Mouse (Mus musculus): ENCODE data around the gene Pdgfb. TPM values are rescaled to one million over a fixed set of nuclear protein-coding genes. Genes with fewer than 3 reads are reported as not detected.

Pdgfb gene
- polyA plus RNA-seq, 1 experiment from 2014 or later = 1.8 TPM

GRCm38 (mm10) chr15:79961366-79961921 is 53.3 kb downstream of the Pdgfb start:
- no peaks in the 10 kb centered on the region for H3K9me3 ChIP-seq
- no peak for DNase-seq (ENCODE audit: extremely low spot score, low spot score)

GRCm38 (mm10) chr15:79958418-79958817 is 56.4 kb downstream of the Pdgfb start:
- Histone ChIP-seq H3K9me3 (no peaks in the 10 kb centered on the region), H3K36me3 (replicated peaks) (no peaks in the 10 kb centered on the region), H3K27me3 (ENCODE audit: poor library complexity, severe bottlenecking) (no peaks in the 10 kb centered on the region), H3K27ac (no peak overlapping the region), H3K4me1 (peaks cover 25% of the 10 kb centered on the region), H3K4me3 (no peak overlapping the region)
- no peak for DNase-seq (ENCODE audit: extremely low spot score, low spot score)
- WGBS = 67% methylated on average over 3 of the region's 3 CpGs

More at GRCm38 (mm10) chr15:79961366-79961921, 53.3 kb downstream of the Pdgfb start:
- Histone ChIP-seq H3K27me3 (ENCODE audit: poor library complexity, severe bottlenecking) (no peaks in the 10 kb centered on the region), H3K4me3 (no peak overlapping the region), H3K27ac (no peak overlapping the region), H3K36me3 (replicated peaks) (no peaks in the 10 kb centered on the region), H3K4me1 (peaks cover 24% of the 10 kb centered on the region)
- 65% methylated on average over 9 of the region's 9 CpGs for WGBS

- 0 out of 2 replicates have a peak, but pooled peaks cover 8% of the 10 kb centered on the region for H3K27me3 ChIP-seq (ENCODE audit: poor library complexity, severe bottlenecking)
- H3K27ac ChIP-seq = no peak overlapping the region
- DNase-seq (ENCODE audit: extremely low spot score, low spot score) = no peak
- no peaks in the 10 kb centered on the region for H3K36me3 ChIP-seq (replicated peaks)
- H3K4me3 ChIP-seq = no peak overlapping the region
- H3K4me1 ChIP-seq = peaks cover 31% of the 10 kb centered on the region
- H3K9me3 ChIP-seq = no peaks in the 10 kb centered on the region
- WGBS = 91% methylated on average over 8 of the region's 8 CpGs
Measured at GRCm38 (mm10) chr15:79956559-79956958, 58.2 kb downstream of the Pdgfb start.

- 68% methylated on average over 7 of the region's 7 CpGs for WGBS
- peaks cover 46% of the 10 kb centered on the region for H3K4me1 ChIP-seq
- H3K9me3 ChIP-seq = no peaks in the 10 kb centered on the region
- 0 out of 2 replicates have a peak, but pooled peaks cover 18% of the 10 kb centered on the region for H3K27me3 ChIP-seq (ENCODE audit: poor library complexity, severe bottlenecking)
- no peak overlapping the region for H3K4me3 ChIP-seq
- no peaks in the 10 kb centered on the region for H3K36me3 ChIP-seq (replicated peaks)
- 0 out of 2 replicates have a peak overlapping the region, but pooled peaks have one; percentile 25 for H3K27ac ChIP-seq
- DNase-seq (ENCODE audit: extremely low spot score, low spot score) = no peak
Measured at GRCm38 (mm10) chr15:79953470-79953869, 61.3 kb downstream of the Pdgfb start.

GRCm38 (mm10) chr15:79952504-79953231 is 62.1 kb downstream of the Pdgfb start:
- Histone ChIP-seq H3K4me1 (peaks cover 46% of the 10 kb centered on the region), H3K27ac (peak overlapping the region; percentile 82), H3K27me3 (ENCODE audit: poor library complexity, severe bottlenecking) (0 out of 2 replicates have a peak, but pooled peaks cover 18% of the 10 kb centered on the region), H3K4me3 (no peak overlapping the region), H3K36me3 (replicated peaks) (no peaks in the 10 kb centered on the region), H3K9me3 (no peaks in the 10 kb centered on the region)
- no peak for DNase-seq (ENCODE audit: extremely low spot score, low spot score)
- WGBS = 62% methylated on average over 11 of the region's 11 CpGs

GRCm38 (mm10) chr15:79951730-79952503 is 62.9 kb downstream of the Pdgfb start:
- Histone ChIP-seq H3K4me1 (peaks cover 46% of the 10 kb centered on the region), H3K27me3 (ENCODE audit: poor library complexity, severe bottlenecking) (0 out of 2 replicates have a peak, but pooled peaks cover 18% of the 10 kb centered on the region), H3K9me3 (no peaks in the 10 kb centered on the region), H3K27ac (peak overlapping the region; percentile 82), H3K36me3 (replicated peaks) (no peaks in the 10 kb centered on the region), H3K4me3 (no peak overlapping the region)
- DNase-seq (ENCODE audit: extremely low spot score, low spot score) = no peak
- WGBS = 56% methylated on average over 14 of the region's 14 CpGs

- Histone ChIP-seq H3K27me3 (ENCODE audit: poor library complexity, severe bottlenecking) (0 out of 2 replicates have a peak, but pooled peaks cover 18% of the 10 kb centered on the region), H3K27ac (peak overlapping the region; percentile 82), H3K9me3 (no peaks in the 10 kb centered on the region), H3K4me1 (peaks cover 48% of the 10 kb centered on the region), H3K4me3 (no peak overlapping the region), H3K36me3 (replicated peaks) (no peaks in the 10 kb centered on the region)
- DNase-seq (ENCODE audit: extremely low spot score, low spot score) = no peak
- 67% methylated on average over 6 of the region's 6 CpGs for WGBS
Measured at GRCm38 (mm10) chr15:79951226-79951625, 63.6 kb downstream of the Pdgfb start.

- H3K9me3 ChIP-seq = no peaks in the 10 kb centered on the region
- no peaks in the 10 kb centered on the region for H3K36me3 ChIP-seq (replicated peaks)
- peak; percentile 78 for DNase-seq (ENCODE audit: extremely low spot score, low spot score)
- H3K4me1 ChIP-seq = peaks cover 51% of the 10 kb centered on the region
- 0 out of 2 replicates have a peak, but pooled peaks cover 18% of the 10 kb centered on the region for H3K27me3 ChIP-seq (ENCODE audit: poor library complexity, severe bottlenecking)
- peak overlapping the region; percentile 46 for H3K4me3 ChIP-seq
- H3K27ac ChIP-seq = peak overlapping the region; percentile 82
- 4% methylated on average over 24 of the region's 24 CpGs for WGBS
Measured at GRCm38 (mm10) chr15:79950250-79951025, 64.3 kb downstream of the Pdgfb start.

- no peaks in the 10 kb centered on the region for H3K36me3 ChIP-seq (replicated peaks)
- no peak overlapping the region for H3K4me3 ChIP-seq
- 76% methylated on average over 6 of the region's 6 CpGs for WGBS
- no peak overlapping the region for H3K27ac ChIP-seq
- H3K4me1 ChIP-seq = peaks cover 42% of the 10 kb centered on the region
- H3K27me3 ChIP-seq (ENCODE audit: poor library complexity, severe bottlenecking) = 0 out of 2 replicates have a peak, but pooled peaks cover 18% of the 10 kb centered on the region
- no peak for DNase-seq (ENCODE audit: extremely low spot score, low spot score)
- no peaks in the 10 kb centered on the region for H3K9me3 ChIP-seq
Measured at GRCm38 (mm10) chr15:79947681-79948080, 67.1 kb downstream of the Pdgfb start.

GRCm38 (mm10) chr15:79946790-79947189 is 68.0 kb downstream of the Pdgfb start:
- Histone ChIP-seq H3K36me3 (replicated peaks) (no peaks in the 10 kb centered on the region), H3K27me3 (ENCODE audit: poor library complexity, severe bottlenecking) (0 out of 2 replicates have a peak, but pooled peaks cover 12% of the 10 kb centered on the region), H3K9me3 (no peaks in the 10 kb centered on the region), H3K27ac (no peak overlapping the region), H3K4me3 (no peak overlapping the region), H3K4me1 (peaks cover 33% of the 10 kb centered on the region)
- 62% methylated on average over 9 of the region's 9 CpGs for WGBS
- DNase-seq (ENCODE audit: extremely low spot score, low spot score) = no peak

GRCm38 (mm10) chr15:79946022-79946421 is 68.8 kb downstream of the Pdgfb start:
- 13% methylated on average over 4 of the region's 4 CpGs for WGBS
- Histone ChIP-seq H3K27me3 (ENCODE audit: poor library complexity, severe bottlenecking) (0 out of 2 replicates have a peak, but pooled peaks cover 6% of the 10 kb centered on the region), H3K4me3 (no peak overlapping the region), H3K9me3 (no peaks in the 10 kb centered on the region), H3K4me1 (peaks cover 25% of the 10 kb centered on the region), H3K36me3 (replicated peaks) (no peaks in the 10 kb centered on the region), H3K27ac (0 out of 2 replicates have a peak overlapping the region, but pooled peaks have one; percentile 35)
- DNase-seq (ENCODE audit: extremely low spot score, low spot score) = peak; percentile 89

All from forebrain, embryonic 10.5 days (tissue).